Mouse (Mus musculus): Measurements from ENCODE around the gene Large1.

DNA sequence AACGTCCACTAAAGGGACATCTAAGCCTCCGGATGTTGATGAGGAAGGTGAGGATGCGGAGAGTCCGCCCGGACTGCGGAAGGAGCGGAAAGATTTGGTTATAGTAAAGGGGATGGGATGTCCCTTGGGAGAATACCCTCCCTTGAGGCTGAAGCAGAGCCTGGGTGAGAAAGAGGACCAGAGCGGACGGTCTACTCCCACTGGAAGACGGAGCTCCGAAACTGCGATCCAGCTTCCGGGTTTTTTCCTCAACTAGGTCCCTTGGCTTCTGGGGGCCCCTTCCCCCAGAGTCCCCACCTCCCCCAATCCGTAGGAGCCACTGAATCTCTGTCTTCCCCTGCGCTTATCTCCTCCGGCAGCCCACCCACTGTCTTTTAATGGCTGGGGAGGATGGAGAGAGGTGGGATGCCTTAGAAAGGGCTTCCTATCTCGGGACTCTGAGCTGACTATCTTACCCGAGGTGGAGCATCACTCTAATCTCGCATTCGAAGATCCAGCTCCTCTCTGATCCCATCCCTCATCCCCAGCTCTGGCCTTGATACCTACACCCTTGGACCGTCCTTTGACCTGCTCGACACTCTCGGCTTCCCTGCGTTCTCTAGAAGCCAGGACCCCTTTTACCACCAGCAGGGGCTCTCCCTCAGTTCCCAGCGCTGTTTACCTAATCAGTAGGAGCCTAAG, 1.0 kb upstream of the Large1 start:
- no peak for TF ChIP-seq CTCF (IDR thresholded peaks at IDR 0.05; ENCODE audit: low read depth)
- no peak for TF ChIP-seq EP300 (IDR thresholded peaks at IDR 0.05; ENCODE audit: low read depth)
